Mouse (Mus musculus): ENCODE data around the gene Fdxr.

Fdxr gene

DNA sequence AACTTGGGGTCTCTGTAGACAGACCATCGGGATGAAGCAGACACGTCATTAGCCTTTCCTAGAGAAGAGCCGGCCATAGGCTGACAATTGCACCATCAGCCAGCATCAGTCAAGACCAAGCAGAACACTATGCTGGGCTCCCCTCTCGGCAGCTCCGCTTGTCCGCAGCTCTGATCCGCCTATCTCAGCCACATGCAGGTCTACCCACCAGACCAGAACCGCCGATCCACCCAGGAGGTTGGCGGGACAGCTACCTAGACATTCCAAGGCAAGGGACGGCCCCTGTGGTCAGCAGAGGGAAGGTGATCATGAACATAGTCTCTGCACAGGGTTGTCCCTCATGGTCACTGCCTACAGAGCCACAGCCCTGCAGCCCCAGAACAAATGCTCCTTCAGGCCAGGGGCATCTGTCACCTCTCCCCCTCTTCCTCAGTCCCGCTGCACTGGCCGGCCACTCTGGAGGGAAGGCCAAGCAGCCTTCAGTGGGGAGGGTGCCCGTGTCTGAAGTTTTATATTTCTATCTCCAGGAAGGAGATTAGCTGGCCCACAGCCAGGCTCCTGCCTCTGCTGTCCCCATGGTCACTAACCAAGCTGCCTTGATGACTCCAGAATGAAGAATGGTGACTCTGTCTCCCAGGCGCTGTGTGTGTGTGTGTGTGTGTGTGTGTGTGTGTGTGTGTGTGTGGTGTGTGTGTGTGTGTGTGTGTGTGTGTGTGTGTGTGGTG, 42.4 kb downstream of the Fdxr start:
- no peak for DNase-seq

DNA sequence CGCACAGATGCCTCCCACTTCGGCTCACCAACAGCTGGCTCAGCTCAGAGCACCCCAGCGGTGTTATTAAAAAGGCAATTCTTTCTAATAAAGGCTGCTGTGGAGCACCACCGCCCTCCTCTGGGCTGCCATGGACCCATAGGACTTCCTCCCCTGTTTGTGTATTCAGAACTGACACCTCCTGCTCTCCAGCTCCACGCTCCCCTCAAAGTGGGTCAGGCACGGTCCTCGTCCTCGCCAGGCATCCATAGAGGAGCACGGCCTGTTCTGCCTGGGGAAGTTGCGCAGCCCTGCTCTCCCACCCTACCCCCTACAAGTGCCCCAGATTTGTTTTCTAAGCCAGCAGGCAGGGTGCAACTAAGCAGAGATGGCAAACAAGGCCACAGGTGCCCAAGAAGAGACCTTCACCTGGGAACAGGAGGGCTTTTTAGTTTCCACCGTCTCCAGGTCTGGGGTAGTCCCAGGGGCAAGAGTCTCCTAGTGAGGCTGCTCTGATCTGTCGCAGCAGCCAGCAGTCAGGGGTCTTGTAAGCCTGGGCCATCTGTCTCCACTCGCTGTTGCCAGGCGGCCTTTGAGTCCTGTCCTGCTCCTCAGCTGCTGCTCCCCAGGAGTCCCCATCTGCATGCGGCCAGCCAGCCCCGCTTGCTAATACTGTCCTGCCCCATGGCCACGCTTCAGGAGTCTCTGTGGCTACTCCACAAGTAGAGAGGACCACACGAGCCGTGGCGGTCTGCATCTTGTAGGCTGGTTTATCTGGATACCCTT, 43.1 kb downstream of the Fdxr start:
- DNase-seq = no peak

DNA sequence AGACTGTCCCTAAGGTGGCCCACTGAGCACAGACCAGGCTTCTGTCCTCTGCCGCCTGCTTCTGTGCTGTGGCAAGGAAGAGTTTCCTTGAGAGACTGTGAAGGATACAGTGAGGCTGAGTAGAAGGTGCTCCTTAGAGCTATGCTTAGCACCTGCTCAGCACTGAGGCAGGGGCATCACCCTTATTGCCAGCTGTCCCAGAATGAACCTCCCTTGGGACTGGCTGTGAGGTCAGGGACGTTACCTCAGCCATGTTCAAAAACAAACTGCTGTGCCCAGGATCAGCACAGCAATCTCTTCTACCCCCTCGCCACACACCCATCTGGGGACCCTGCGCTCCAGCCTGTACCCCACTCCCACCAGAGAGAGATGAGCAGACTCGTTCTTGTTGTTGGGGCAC, 44.0 kb downstream of the Fdxr start:
- DNase-seq = no peak

DNA sequence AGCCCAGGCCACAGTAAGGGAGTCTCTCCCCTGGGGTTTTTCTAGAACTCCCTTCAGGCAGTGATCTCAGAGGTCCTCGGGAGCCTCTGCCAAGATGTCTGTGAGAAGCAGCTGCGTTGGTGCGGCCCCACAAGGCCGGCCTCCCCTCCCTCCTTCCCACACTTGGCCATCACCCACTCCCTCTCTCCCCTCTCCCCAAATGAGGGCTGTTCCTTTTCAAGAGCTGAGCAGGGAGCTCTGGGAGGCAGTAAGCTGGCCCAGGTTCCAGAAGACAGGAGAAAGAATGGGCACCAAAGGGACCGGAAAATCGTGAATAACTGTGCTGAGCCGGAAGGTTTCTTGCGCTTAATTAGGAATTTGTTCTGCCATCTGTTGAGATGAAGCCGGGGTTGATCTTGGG, 44.9 kb downstream of the Fdxr start:
- DNase-seq = no peak

DNA sequence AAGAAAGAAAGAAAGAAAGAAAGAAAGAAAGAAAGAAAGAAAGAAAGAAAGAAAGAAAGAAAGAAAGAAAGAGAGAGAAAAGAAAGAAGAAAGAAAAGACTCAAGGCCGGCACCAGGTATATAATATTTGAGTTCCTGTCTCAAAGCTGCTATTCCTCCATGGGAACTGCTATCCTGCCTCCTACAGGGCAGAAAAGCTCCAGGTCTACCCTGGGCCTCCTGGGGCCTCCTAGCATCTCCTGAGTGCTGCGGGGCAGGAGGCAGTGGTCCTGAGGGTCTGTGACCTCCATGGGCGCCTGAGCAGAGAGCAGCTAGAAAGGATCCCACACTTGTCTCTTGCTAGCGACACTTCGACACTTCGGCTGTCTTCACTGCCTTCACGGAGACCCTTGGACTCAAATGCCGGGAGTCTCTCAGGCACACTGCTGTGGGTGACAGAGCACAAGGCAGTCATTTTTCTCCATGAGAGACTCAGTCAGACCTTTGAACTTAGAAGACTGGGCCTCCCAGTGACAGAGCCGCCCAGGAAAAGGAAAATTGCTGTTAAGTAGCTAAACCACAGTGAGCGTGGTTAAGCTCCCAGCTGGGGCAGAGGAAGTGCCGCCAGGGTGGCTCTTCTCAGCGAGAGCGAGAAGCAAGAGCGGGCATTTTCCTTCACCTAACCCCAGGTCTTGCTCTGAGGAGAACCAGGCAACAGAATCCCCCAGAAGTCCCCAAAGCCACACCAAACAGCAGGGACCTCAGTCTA, 45.5 kb downstream of the Fdxr start:
- peak; percentile 32 to 39 for DNase-seq

DNA sequence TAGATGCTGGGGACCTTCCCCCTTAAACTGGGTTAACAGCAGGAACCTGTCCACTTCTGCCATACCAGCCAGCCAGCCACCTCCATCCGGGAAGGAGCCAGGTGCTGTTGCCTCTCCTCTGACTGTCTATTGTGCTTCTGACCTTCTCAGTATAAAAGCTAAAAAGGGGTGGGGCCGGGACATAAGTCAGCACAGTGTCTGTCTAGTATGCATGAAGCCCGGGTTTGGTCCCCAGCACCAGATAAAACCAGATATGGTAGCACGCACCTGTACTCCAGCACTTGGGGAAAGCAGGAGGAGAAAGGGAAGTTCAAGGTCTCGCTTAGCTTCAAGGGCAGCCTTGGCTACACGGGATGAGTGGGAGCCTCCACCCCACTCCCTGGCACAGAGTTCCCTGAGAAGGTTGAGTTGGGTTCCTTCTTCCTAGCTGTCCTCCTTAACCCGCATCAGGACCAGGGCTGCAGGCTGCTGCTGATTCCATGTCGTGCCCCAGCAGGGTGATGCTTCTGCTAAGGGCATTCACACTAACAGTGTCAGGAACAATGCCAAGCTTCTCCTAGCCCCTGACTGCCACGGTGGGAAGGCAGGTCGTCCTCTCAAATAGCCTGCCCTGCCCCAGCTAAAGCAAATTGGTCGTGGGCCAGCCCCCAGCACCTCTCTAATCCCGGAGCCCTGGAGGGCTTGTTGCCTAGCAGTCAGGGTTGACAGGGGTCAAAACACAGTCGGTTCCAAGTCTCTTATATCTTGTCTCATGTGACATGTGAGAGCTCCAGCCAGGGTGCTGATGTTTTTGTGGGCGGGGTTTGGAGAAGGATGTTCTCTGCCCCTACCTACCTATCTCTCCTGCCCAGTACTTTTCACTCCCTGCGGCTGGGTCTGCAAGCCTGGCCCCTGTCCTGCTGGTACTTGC, 47.6 kb downstream of the Fdxr start:
- no peak for DNase-seq

DNA sequence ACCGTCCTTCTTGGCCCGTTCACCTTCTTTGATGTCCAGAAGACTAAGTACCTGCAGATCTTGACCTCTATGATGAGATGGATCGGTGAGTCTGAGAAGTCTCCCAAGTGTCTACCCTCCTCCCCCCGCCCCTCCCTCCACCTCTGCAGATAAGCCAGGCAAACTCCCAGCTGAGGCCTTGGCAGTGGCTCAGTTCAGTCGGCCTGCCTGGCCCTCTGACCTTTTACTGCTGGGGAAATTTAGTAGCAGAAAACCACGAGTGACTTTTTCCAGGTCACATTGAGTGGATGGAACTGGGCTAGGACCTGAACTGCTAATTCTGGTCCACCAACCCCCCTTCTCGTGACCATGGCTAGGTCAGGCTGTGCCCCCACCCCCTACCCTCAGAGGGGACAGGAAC, 48.4 kb downstream of the Fdxr start:
- DNase-seq = no peak

DNA sequence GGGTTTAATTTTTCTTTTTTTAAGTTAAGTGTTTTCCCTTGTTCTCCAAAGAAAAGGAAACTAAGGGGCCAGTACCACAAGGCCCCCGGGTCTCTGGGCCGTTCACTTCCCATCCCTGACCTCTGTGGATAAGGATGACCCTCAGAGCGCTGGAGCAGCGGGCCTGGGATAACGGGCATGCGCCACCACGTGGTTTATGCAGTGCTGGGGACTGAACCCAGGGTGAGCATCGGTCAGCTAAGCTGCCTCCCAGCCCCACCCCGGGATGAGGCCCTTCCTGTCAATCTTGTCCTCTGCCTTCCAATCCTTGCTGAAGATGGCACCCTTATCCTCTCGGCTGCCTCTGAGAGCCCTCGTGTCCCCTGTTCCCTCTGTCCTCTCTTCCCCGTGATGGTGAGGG, 49.2 kb downstream of the Fdxr start:
- no peak for DNase-seq

DNA sequence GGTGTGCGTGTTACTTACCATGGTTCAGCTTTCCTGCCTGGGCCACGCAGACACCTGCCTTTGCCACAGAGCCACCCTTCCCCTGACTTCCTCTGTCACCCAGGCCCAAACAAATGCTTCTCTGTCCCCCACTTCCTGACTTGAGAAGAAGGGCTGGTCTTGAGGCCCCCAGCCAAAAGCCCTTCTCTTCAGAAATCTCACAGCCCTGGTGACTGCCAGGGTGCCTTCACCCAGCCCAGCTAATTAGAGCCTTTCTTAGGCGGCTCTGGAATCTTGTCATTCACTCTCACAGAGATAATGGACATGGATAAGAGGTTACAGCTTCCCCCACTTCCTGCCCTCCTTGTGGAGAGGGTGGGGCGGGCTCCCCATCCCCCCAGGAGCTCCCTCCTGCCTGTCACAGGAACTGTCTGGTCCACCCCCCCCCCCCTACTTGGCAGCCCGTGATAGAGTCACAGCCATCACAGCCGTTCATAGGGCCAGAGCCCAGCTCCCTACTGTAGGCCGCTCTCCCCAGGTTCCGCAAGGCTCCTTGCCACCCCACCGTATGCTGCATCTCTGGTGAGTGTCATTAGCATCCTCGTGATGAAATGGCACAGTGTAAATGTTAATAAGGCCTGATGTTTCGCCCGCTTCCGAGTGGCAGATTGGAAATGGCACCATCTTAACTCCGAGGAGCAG, 49.9 kb downstream of the Fdxr start:
- DNase-seq = no peak

DNA sequence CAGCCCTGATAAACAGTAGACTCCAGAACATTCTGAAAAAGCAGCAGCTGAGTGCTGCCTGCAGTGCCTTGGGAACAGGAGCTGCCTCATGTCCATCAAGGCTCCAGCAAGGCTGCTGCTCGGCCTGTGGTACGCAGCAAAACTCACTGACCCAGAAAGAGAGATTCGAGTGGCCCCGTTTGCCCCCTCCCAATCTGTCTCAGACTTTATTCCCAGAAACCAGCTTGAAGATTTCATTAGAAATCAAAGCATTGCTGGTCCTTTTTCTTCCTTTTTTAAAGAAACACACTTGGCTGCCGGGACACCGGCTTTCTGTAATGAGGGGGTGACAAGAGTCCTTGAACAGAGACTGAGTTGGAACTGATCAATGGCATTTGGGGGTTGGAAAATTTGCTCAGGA, 51.5 kb downstream of the Fdxr start:
- DNase-seq = no peak

DNA sequence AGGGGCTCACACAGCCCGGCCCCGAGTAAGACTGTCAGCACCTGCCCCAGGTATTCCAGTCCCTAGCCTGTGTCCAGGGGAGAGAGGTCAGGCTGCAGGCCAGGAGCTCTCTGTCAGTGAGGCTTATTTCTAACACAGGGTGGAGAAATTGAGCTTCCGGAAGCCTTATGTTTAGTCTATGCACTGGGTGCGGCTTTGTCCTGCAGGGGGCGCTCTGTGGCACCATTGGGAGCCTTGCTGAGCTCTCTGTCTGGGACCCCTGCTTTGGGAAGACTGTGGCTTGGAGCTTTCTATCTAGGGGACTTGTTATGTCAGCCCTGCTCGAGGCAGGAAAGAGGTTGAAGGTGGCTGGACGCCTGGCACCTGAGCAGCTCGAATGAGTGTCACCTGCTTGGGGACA, 52.0 kb downstream of the Fdxr start:
- peak in 1 of 2 experiments; percentile 34 for DNase-seq

DNA sequence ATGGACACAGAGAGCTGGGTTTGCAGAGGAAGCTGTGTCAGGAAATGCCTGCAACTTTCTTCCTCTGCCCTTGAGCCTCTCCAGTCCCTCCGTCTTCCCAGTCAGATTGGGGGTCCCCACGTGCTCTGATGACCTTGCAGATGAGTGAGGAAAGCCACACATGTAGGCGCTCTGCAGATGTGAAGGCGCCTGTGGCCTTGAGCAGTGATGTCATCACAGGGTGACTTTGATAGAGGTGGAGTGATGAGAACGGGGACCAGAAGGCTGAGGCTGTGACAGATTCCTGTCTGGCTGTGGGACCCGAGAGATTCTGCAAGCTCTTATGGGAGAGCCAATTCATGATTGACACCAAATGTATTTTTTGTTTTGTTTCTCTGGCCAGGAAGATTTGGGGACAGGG, 53.0 kb downstream of the Fdxr start:
- DNase-seq = no peak

DNA sequence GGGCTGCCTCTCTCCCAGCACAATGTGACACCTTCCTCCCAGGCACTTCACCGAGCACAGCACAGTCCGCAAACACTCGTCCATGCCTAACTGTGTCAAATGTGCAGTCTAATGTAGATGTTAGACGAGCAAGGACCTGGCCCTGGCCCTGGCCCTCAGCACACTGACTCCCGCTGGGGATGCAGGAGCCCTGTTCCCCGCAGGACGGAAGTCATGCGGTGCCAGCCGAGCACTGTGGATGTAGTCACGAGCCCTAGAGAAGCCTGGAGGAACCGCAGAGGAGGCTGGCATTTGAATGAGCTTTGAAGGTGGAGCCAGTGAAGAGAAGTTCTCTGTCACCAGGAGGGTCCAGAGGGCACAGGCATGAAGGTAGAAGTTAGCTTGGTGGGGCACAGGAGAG, 53.4 kb downstream of the Fdxr start:
- no peak for DNase-seq

DNA sequence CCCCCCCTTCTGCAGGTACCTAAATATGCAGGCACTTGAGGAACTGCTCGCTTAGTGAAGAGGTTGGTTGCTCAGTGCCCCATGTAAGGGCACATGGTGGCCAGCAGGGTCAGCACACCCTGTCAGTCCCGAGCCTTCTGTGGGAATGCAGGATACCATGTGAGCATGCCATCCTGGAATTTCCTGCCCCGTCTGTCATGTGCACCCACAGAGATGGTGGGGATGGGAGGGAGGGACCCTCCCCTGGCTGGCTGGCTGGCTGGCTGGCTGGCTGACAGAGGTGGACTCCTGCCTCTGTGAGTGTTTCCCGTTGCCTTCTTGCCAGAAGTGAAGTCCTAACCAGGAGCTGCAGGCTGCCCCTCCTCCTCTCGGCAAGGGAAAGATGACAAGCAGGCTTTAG, 54.3 kb downstream of the Fdxr start:
- no peak for DNase-seq

DNA sequence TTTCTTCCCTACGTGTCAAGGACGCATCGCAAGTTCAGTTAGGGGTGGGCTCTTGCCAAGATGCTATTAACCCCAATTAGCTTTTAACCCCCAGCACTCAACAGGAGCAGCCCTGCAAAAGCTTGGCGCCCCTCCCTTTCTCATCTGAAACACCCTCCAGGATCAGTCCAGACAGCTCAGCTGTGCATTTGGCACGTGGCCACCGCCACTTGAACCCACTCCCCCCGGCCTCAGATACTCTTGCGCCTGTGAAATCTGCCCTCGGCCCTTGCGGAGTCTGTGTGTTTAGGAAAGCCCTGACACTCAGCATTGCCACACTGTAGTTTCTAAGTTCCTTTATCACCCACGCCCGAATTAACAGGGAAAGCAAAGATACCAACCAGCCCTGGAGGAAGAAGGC, 54.8 kb downstream of the Fdxr start:
- no peak for DNase-seq

DNA sequence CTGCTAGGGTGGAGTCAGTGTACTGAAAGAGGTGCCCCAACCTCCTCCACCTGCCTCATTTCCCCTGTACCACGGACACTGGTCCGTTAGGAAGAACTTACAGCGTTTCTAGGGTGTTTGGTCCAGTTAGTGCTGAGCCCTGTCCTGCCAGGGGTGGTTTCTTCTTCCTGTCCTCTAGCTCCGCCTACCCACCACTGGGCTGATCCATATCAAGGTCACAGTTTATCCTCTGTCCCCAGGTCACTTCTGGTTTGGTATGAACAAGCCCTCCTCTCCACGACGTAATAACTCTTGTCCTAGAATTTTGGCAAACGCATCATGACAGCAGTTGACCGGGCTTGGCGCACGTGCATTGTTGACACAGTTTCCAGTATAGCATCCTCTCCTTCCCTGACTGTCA, 57.2 kb downstream of the Fdxr start:
- no peak for DNase-seq

DNA sequence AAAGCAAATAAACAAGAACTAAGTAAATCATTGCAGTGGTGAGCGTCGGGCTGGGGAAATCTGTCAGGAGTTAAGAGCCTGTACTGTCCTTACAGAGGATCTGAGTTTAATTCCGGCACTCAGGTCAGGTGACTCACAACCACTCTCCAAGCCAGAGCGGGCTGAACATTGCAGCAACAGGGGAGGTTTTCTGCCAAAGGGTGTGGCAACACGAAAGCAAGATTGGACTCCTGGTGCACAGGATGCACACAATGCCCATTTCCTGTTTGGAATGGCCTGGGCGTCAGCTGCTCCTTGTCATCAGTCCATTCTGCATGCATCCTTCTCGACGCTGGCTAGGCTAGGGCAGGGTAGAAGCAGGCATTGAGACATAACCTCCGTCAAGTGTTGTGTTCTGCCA, 57.6 kb downstream of the Fdxr start:
- no peak for DNase-seq
